Mouse (Mus musculus) left cerebral cortex, adult 9 months (tissue): ENCODE measurements around the gene Kcnip3.

Experiments
- DNase-seq, 2 experiments: peaks; one replicate each; pipeline ENCODE4 v3.0.0; 2022; ENCODE audit warnings: low spot score in 2 of 2

The Kcnip3 gene

GRCm38 (mm10) chr2:127471281-127471680, 50.6 kb downstream of the Kcnip3 start:
- DNase-seq = no peak

- DNase-seq = no peak
Observed at GRCm38 (mm10) chr2:127470661-127471060, 51.2 kb downstream of the Kcnip3 start.

GRCm38 (mm10) chr2:127470183-127470582, 51.7 kb downstream of the Kcnip3 start:
- DNase-seq = no peak

- peak in 1 of 2 experiments; percentile 61 for DNase-seq
Observed at GRCm38 (mm10) chr2:127462314-127462713, 59.6 kb downstream of the Kcnip3 start.

GRCm38 (mm10) chr2:127461351-127461750, 60.5 kb downstream of the Kcnip3 start:
- no peak for DNase-seq

GRCm38 (mm10) chr2:127459341-127459740, 62.6 kb downstream of the Kcnip3 start:
- DNase-seq = no peak

GRCm38 (mm10) chr2:127453764-127454163, 68.1 kb downstream of the Kcnip3 start:
- DNase-seq = peak in 1 of 2 experiments; percentile 78

- no peak for DNase-seq
Observed at GRCm38 (mm10) chr2:127453141-127453540, 68.8 kb downstream of the Kcnip3 start.

GRCm38 (mm10) chr2:127451748-127452147, 70.1 kb downstream of the Kcnip3 start:
- DNase-seq = no peak

GRCm38 (mm10) chr2:127449691-127450090, 72.2 kb downstream of the Kcnip3 start:
- DNase-seq = no peak

- DNase-seq = no peak
Observed at GRCm38 (mm10) chr2:127446847-127447246, 75.0 kb downstream of the Kcnip3 start.

- peak; percentile 74 to 89 for DNase-seq
Observed at GRCm38 (mm10) chr2:127444055-127444789, 77.7 kb downstream of the Kcnip3 start, which contains the start of gene Fahd2a. Gene Fahd2a, minus strand, starts transcription at chr2:127444565.

GRCm38 (mm10) chr2:127437697-127438096, 84.2 kb downstream of the Kcnip3 start:
- peak in 1 of 2 experiments; percentile 63 for DNase-seq

GRCm38 (mm10) chr2:127435554-127435953, 86.3 kb downstream of the Kcnip3 start:
- no peak for DNase-seq

GRCm38 (mm10) chr2:127435135-127435534, 86.8 kb downstream of the Kcnip3 start:
- no peak for DNase-seq

GRCm38 (mm10) chr2:127433487-127434295, 88.2 kb downstream of the Kcnip3 start:
- no peak for DNase-seq

- DNase-seq = peak in 1 of 2 experiments; percentile 68
Observed at GRCm38 (mm10) chr2:127430238-127430637, 91.7 kb downstream of the Kcnip3 start.

- no peak for DNase-seq
Observed at GRCm38 (mm10) chr2:127424977-127425376, 96.9 kb downstream of the Kcnip3 start, which contains the start of gene Gpat2. Gene Gpat2, plus strand, starts transcription at chr2:127425199.

GRCm38 (mm10) chr2:127418266-127418970, 103.5 kb downstream of the Kcnip3 start:
- DNase-seq = no peak

- no peak for DNase-seq
Observed at GRCm38 (mm10) chr2:127416706-127417105, 105.2 kb downstream of the Kcnip3 start.

GRCm38 (mm10) chr2:127415806-127416205, 106.1 kb downstream of the Kcnip3 start:
- DNase-seq = no peak

GRCm38 (mm10) chr2:127411126-127411525, 110.8 kb downstream of the Kcnip3 start:
- no peak for DNase-seq
